Mouse (Mus musculus) intestine, embryonic 15.5 days (tissue): ENCODE data around the gene Map3k9. TPM values are rescaled to one million over a fixed set of nuclear protein-coding genes. Genes with fewer than 3 reads are reported as not detected.

Experiments used
- ATAC-seq: fragments of 200-750 bp; cut with Nextera tagmentation; 2 replicates; pipeline ENCODE4 v1.8.0; 2017; ENCODE audit warnings: moderate TSS enrichment, moderate library complexity
- H3K27ac ChIP-seq: fragments of 300-500 bp; sonication (generic); 2 replicates; pipeline ENCODE4 v1.5.1; 2015; ENCODE audit warnings: mild to moderate bottlenecking, inconsistent platforms
- H3K27me3 ChIP-seq: fragments of 300-500 bp; sonication (generic); replicated peaks from 2 replicates; pipeline ENCODE4 v1.6.1; 2015; ENCODE audit warnings: inconsistent platforms
- H3K36me3 ChIP-seq: fragments of 300-500 bp; sonication (generic); 2 replicates; pipeline ENCODE4 v1.6.1; 2015; ENCODE audit warnings: inconsistent platforms
- H3K4me1 ChIP-seq: fragments of 300-500 bp; sonication (generic); replicated peaks from 2 replicates; pipeline ENCODE4 v1.6.1; 2015; ENCODE audit warnings: inconsistent platforms
- H3K4me2 ChIP-seq: fragments of 300-500 bp; sonication (generic); replicated peaks from 2 replicates; pipeline ENCODE4 v1.6.1; 2015; ENCODE audit warnings: mild to moderate bottlenecking, inconsistent platforms
- H3K4me3 ChIP-seq: fragments of 300-500 bp; sonication (generic); replicated peaks from 2 replicates; pipeline ENCODE4 v1.5.1; 2015; ENCODE audit warnings: inconsistent platforms
- H3K9ac ChIP-seq: fragments of 300-500 bp; sonication (generic); 2 replicates; pipeline ENCODE4 v1.6.1; 2015; ENCODE audit warnings: inconsistent platforms
- H3K9me3 ChIP-seq: fragments of 300-500 bp; sonication (generic); 2 replicates; pipeline ENCODE4 v1.6.1; 2016; ENCODE audit warnings: inconsistent platforms
- WGBS: fragments of 180-500 bp; shearing (Covaris S2); methylation state at CpG from one replicate; pipeline ENCODE4 v1.1.7; 2015; 5-methylcytosine and 5-hydroxymethylcytosine counted together
- polyA plus RNA-seq: library from polyadenylated mRNA; unstranded; fragments of >200 nt; fragmentation: Nextera tagmentation; extraction: Ambion mirVana; gene quantifications from 2 replicates; pipeline ENCODE4 v1.2.1, GENCODE M21; 2015

Gene Map3k9
- polyA plus RNA-seq, 1 experiment from 2014 or later = 2.4 TPM

DNA sequence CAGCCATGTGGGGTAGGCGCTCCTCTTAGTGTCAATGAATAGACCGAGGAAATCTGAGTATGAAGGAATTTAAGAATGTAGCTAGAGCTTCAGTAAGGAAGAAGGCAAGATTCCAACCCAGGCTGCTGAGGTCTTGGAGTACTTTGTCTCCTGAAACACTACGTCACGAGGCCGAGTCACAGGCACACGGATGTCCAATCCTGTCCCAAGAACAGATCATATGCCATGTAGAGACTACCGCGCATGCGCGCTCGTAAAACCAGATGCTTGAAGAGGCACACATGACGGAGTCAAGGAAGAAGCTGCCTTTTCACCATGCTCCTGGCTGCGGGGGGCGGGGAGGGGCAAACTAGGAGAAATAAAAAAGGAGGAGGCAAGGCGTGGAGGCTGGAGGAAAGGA lies 90.9 kb downstream of the Map3k9 start:
- H3K27ac ChIP-seq = no peak overlapping the region
- no peaks in the 10 kb centered on the region for H3K9me3 ChIP-seq
- H3K9ac ChIP-seq = no peak overlapping the region
- ATAC-seq = no peak
- H3K4me1 ChIP-seq = no peaks in the 10 kb centered on the region
- H3K36me3 ChIP-seq = no peaks in the 10 kb centered on the region
- no peak overlapping the region for H3K4me3 ChIP-seq
- 90% methylated on average over 15 of the region's 15 CpGs for WGBS
- 0 out of 2 replicates have a peak, but pooled peaks cover 2% of the 10 kb centered on the region for H3K27me3 ChIP-seq
- no peak overlapping the region for H3K4me2 ChIP-seq

DNA sequence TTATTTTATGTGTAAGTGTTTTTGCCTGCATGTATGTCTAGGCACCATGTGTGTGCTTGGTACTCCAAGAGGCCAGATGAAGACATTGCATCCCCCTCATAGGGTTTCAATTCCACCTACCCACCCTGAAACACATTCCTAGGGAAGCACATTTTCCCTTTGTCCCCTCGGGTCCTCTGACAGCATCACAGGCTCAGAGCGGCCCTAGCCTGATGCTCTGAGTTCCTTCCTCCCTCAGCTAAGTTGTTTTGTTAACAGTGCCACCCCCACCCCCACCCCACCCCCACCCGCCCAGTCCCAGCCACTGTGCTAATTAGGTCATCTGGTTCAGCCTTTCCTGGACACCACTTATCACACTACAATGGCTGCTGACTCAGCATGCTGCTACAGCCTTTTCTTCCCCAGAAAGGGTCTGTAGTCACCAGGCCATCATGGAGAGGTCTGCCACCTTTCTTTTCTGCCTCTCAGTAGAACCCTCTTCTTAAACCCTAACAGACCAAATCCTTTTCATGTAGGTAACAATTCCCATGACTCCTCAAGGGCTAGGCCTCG lies 91.4 kb downstream of the Map3k9 start:
- no peak for ATAC-seq
- WGBS = 63% methylated on average over 4 of the region's 4 CpGs

DNA sequence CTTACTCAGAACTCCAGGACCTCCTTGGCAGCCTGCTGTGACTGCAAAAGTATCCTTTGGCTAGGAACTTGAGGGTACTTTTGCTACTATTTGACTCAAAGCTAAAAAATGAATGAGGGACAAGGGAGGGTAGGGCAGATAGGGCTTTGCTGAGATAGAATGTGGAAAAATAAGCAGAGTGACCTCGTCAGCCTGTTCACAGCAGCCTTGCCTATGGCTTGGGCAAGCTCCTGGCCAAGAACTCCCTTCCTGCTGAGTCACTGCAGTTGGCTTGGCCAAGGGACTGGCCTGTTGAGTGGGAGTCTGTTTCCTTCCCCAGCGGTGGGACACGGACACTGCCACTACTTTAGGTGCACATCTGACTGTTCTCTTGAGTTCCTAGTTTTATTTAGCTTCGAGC lies 92.4 kb downstream of the Map3k9 start:
- H3K27ac ChIP-seq = no peak overlapping the region
- 0 out of 2 replicates have a peak, but pooled peaks cover 2% of the 10 kb centered on the region for H3K27me3 ChIP-seq
- no peak for ATAC-seq
- H3K4me3 ChIP-seq = no peak overlapping the region
- no peaks in the 10 kb centered on the region for H3K9me3 ChIP-seq
- 76% methylated on average over 4 of the region's 4 CpGs for WGBS
- H3K9ac ChIP-seq = no peak overlapping the region
- no peaks in the 10 kb centered on the region for H3K36me3 ChIP-seq
- no peak overlapping the region for H3K4me2 ChIP-seq
- no peaks in the 10 kb centered on the region for H3K4me1 ChIP-seq

More for the DNA sequence above, 91.4 kb downstream of the Map3k9 start:
- Histone ChIP-seq H3K9ac (no peak overlapping the region), H3K27ac (no peak overlapping the region), H3K36me3 (no peaks in the 10 kb centered on the region), H3K4me2 (no peak overlapping the region), H3K27me3 (0 out of 2 replicates have a peak, but pooled peaks cover 2% of the 10 kb centered on the region), H3K4me1 (no peaks in the 10 kb centered on the region), H3K4me3 (no peak overlapping the region), H3K9me3 (no peaks in the 10 kb centered on the region)

DNA sequence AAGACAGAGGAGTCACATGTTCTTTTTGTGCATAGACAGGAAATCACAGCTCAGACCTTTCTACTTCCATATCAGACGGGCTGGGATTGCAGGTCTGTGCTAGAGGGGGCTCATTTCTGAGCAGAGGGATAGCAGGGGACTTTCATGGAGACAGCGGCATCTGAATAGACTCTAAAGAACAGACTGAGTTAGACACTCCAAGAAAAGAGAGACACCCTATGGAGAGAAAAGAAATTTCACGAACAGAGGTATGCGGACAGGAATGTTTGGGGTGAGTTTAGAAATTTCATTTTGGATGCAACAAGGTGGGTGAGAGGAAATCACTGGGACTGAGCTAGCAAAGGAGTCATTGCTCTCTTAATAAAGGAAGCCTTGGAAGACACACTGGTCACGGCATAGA lies 93.1 kb downstream of the Map3k9 start:
- no peaks in the 10 kb centered on the region for H3K4me1 ChIP-seq
- 0 out of 2 replicates have a peak, but pooled peaks cover 2% of the 10 kb centered on the region for H3K27me3 ChIP-seq
- H3K9ac ChIP-seq = no peak overlapping the region
- H3K9me3 ChIP-seq = no peaks in the 10 kb centered on the region
- H3K36me3 ChIP-seq = no peaks in the 10 kb centered on the region
- H3K27ac ChIP-seq = no peak overlapping the region
- H3K4me2 ChIP-seq = no peak overlapping the region
- WGBS = 82% methylated on average over 5 of the region's 5 CpGs
- H3K4me3 ChIP-seq = no peak overlapping the region
- no peak for ATAC-seq

DNA sequence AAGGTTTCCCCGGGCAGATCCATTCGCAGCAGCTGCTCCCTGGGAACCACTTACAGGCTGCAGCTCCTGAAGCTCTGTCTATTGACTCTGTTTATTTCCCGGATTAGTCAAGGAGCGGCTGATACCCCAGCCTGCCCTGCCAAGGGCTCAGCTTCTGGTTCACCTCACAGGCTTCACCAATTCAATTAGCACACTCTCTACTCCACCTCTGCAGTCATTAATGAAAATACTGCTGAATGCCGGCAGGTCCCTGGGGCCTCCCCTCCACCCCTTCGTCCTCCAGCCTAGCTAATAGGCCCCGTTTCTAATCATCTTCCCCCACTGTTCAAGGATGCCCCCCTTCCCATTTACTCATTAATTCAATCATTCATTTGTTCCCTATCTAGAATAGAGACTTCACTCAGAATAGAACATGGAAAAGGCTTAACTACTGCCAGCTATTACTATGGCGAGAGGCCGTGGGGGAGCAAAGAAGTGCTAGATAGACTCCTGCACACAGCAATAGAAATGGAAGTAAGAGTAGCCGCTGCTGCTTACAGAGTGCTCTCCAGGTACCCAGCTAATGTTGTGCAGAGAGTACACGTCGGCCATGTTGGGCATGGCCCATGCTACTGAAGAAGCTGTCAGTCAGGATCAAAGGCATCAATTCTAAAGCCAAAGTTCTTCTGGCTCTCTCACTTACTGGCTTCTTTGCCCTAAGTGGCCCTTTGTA lies 94.4 kb downstream of the Map3k9 start:
- 46% methylated on average over 12 of the region's 12 CpGs for WGBS
- Histone ChIP-seq H3K27ac (no peak overlapping the region), H3K9me3 (no peaks in the 10 kb centered on the region), H3K9ac (no peak overlapping the region), H3K36me3 (no peaks in the 10 kb centered on the region), H3K27me3 (0 out of 2 replicates have a peak, but pooled peaks cover 2% of the 10 kb centered on the region), H3K4me3 (no peak overlapping the region), H3K4me1 (no peaks in the 10 kb centered on the region), H3K4me2 (no peak overlapping the region)
- ATAC-seq = 0 out of 2 replicates have a peak, but pooled peaks have one; percentile 15

DNA sequence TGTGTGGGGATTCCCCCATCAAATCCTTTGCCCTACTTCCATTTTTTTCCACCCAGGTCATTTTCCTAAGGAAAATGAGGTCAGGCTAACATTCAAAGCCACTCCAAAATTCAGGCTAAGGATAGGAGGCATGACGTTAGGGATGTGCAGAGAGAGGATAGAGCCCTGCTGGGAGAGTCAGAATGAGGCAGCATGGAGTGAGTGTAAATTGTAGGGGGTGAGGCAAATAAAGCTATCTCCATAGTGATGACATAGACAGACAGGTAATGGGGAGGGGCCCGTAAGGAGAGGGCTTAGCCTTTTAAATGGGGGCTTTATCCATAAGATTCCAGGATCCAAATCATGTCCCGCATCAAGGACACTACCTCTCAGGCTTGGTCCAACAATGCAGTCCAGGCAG lies 95.0 kb downstream of the Map3k9 start:
- Histone ChIP-seq H3K27ac (no peak overlapping the region), H3K36me3 (no peaks in the 10 kb centered on the region), H3K4me2 (no peak overlapping the region), H3K9me3 (no peaks in the 10 kb centered on the region), H3K4me1 (no peaks in the 10 kb centered on the region), H3K27me3 (0 out of 2 replicates have a peak, but pooled peaks cover 2% of the 10 kb centered on the region), H3K4me3 (no peak overlapping the region), H3K9ac (no peak overlapping the region)
- ATAC-seq = no peak
- WGBS = 42% methylated on average over 3 of the region's 3 CpGs

DNA sequence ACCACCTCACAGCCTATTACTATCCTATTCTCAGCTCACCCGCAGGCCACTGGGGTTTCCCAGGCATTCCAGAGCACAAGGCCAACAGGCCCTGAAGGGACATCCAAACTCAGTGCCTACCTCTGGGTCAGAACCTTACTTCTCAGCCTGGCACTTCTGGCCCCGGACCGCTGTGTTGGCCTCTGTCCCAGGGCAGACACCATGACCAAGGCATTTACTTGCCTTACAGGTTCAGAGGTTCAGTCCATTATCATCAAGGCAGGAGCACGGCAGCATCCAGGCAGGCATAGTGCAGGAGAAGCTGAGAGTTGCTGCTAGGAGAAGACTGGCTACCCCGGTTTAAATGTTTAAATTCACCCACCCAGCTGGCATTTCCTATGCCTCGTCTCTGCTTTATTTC lies 96.9 kb downstream of the Map3k9 start:
- Histone ChIP-seq H3K27me3 (0 out of 2 replicates have a peak, but pooled peaks cover 2% of the 10 kb centered on the region), H3K27ac (no peak overlapping the region), H3K4me2 (no peak overlapping the region), H3K36me3 (no peaks in the 10 kb centered on the region), H3K4me1 (no peaks in the 10 kb centered on the region), H3K9me3 (no peaks in the 10 kb centered on the region), H3K4me3 (no peak overlapping the region), H3K9ac (no peak overlapping the region)
- ATAC-seq = no peak
- WGBS = 80% methylated on average over 6 of the region's 6 CpGs

DNA sequence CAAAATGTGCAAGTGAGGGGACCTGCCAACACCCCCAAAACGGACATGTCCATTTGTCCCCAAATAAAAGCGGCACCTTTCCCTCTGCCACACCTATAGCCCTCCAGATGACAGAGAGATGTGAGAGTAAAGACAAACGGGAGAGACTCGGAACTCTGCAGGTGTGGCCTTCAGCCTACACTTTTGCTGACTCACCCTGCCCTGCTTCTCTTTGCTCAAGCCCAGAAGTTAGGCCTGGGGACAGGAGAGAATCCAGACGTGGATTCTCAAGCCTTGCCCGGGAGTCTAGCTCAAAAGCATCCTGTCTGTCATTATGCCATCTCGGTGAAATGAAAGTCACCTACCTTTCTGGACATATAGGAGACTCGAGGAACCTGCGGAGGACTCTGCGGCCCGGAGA lies 97.6 kb downstream of the Map3k9 start:
- WGBS = 66% methylated on average over 11 of the region's 11 CpGs
- Histone ChIP-seq H3K4me2 (no peak overlapping the region), H3K36me3 (no peaks in the 10 kb centered on the region), H3K4me1 (no peaks in the 10 kb centered on the region), H3K9ac (no peak overlapping the region), H3K9me3 (no peaks in the 10 kb centered on the region), H3K27ac (no peak overlapping the region), H3K27me3 (0 out of 2 replicates have a peak, but pooled peaks cover 2% of the 10 kb centered on the region), H3K4me3 (no peak overlapping the region)
- ATAC-seq = no peak

DNA sequence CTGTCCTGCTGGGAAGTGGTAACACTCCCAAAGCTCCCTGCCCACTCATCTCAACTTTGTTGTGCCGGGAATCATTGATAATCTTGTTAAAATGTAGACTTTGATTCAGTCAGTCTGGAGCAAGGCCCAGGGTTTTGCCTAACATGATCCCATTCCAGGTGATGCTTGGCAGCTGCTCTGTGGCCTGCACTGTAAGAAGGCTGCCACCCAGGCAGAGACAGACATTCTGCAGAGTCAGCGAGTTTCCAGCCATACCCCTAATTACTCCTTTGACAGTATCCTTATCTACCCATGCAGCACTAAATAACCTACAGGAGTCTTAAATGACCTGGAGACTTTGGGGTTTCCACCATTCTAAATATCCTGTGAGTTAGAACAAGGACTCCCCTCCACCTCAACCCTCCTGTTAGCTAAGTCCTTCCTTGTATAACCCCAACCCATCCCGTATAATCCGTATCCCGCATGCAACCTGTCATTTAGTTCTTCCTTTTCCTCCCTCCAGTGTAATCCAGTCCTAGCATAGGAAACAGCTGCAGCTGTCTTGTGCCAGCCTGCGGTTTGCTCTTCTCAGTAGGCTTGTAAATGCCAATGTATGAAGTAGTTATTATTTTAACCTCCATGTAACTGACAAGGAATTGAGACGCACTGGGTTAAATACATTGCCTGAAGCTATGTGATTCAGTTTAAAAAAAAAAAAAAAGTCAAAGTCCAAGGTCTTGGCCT lies 101.0 kb downstream of the Map3k9 start:
- H3K4me1 ChIP-seq = no peaks in the 10 kb centered on the region
- no peak overlapping the region for H3K9ac ChIP-seq
- H3K4me2 ChIP-seq = no peak overlapping the region
- H3K9me3 ChIP-seq = no peaks in the 10 kb centered on the region
- no peaks in the 10 kb centered on the region for H3K27me3 ChIP-seq
- H3K36me3 ChIP-seq = no peaks in the 10 kb centered on the region
- H3K4me3 ChIP-seq = no peak overlapping the region
- H3K27ac ChIP-seq = no peak overlapping the region
- WGBS = 66% methylated on average over 7 of the region's 7 CpGs
- ATAC-seq = no peak

DNA sequence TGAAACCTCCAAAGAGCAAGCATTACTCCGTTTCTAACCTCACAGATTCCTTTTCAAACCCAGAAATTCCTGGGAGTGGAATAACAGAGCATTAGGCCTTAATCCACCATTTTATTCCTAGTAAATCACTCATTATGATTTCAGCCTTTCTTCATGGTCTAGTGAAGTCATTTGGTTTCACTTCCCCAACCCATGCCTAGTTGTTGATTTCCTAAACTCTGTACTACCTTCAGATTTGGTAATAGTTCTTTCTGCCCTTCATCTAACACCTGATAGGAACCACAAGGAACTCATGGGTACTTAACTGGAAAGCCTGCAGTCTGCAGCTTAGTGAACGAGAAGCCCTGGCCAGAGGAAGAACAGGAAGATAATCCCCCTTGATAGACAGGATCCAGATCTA lies 105.4 kb downstream of the Map3k9 start:
- Histone ChIP-seq H3K4me2 (no peak overlapping the region), H3K9me3 (no peaks in the 10 kb centered on the region), H3K4me3 (no peak overlapping the region), H3K9ac (no peak overlapping the region), H3K27ac (no peak overlapping the region), H3K27me3 (no peaks in the 10 kb centered on the region), H3K4me1 (no peaks in the 10 kb centered on the region), H3K36me3 (no peaks in the 10 kb centered on the region)
- no peak for ATAC-seq
- 60% methylated on average over 2 of the region's 2 CpGs for WGBS
